Comparison of ENCODE assay signal across 8 mouse cellular contexts in the genomic region with DNA sequence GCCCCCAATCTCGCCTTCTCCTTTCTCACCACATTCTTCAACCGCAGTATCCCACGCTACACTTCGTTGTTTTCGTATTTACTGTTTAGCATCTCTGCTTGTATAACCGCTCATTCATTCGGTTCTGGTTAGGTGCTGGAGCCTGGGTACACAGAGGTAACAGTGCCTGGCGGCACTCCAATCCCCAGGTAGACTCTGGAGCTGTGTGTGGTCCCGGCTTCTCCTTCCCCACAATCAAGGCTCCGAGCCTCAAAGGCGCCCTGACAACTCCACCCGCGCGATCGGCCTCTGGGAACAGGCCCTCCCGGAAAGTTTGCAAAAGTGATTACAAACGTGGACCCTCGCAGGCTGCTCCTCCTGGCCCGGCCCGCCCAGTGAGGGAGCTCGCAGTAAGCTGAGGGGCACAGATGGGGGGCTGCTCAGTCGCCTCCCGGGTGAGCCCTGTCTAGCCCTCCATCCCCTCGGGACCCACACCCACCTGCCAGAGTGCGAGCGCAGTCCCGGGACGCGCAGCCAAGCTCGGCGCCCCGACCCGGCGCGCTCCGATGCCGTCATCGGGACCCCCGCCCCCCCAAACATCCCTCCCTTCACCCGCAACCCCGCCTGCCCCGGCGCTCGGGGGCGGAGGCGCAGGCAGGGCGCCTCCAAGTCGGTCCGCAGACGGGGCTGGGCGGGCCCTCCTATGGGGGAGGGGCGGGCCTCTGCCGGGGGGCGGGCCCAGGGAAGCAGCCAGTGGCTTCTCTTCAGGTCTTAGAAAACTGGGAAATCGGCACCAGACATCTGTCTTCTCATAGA. TPM values are rescaled to one million over a fixed set of nuclear protein-coding genes. Genes with fewer than 3 reads are reported as not detected.
DNase-seq lines count a peak whose midpoint lies in the region; ATAC-seq and TF ChIP-seq lines count a peak whose summit lies in the region.

A gene (minus strand): TSS at position 534 of the 795 bp plus-strand sequence.

- peaks cover 18% of the 10 kb centered on the region; the same call in 1 of the 2 replicates for H3K27me3 ChIP-seq in hindbrain, embryonic 14.5 days (ENCODE audit: control insufficient read depth, insufficient read depth, low read length)
- peaks cover 4% of the 10 kb centered on the region; the same call in 1 of the 2 replicates for H3K27me3 ChIP-seq in limb, embryonic 14.5 days (ENCODE audit: control insufficient read depth, insufficient read depth, low read length)
- peaks cover 3% of the 10 kb centered on the region; the same call in 1 of the 2 replicates for H3K27me3 ChIP-seq in midbrain, embryonic 14.5 days (ENCODE audit: control insufficient read depth, insufficient read depth, low read length)
- H3K27me3 ChIP-seq in stomach, embryonic 16.5 days (ENCODE audit: control insufficient read depth, insufficient read depth, low read length), result peaks cover 5% of the 10 kb centered on the region

- peak within 1 kb of the TSS; percentile 74 for H3K4me3 ChIP-seq in bone marrow macrophage, adult 2 months (ENCODE audit: insufficient read depth, low read length)
- peak within 1 kb of the TSS; percentile 62 for H3K4me3 ChIP-seq in hindbrain, embryonic 14.5 days (replicated peaks; ENCODE audit: low read length)
- H3K4me3 ChIP-seq in limb, embryonic 14.5 days (replicated peaks; ENCODE audit: low read length), result peak within 1 kb of the TSS; percentile 81
- peak within 1 kb of the TSS; percentile 55 for H3K4me3 ChIP-seq in midbrain, embryonic 14.5 days (replicated peaks; ENCODE audit: low read depth, low read length)
- peak within 1 kb of the TSS; percentile 62 for H3K4me3 ChIP-seq in stomach, embryonic 16.5 days (replicated peaks; ENCODE audit: low read length)

- TF ChIP-seq POLR2A in bone marrow macrophage, adult 2 months (IDR thresholded peaks at IDR 0.05; ENCODE audit: borderline replicate concordance, low read depth, low read length), result no peak
- TF ChIP-seq POLR2A in limb, embryonic 14.5 days (IDR thresholded peaks at IDR 0.05; ENCODE audit: borderline replicate concordance, extremely low read depth, insufficient read depth, insufficient read length), result peak; percentile 77; the same call in 1 of the 2 replicates

- no peak for TF ChIP-seq CTCF in bone marrow macrophage, adult 2 months (IDR thresholded peaks at IDR 0.05; ENCODE audit: low read depth, low read length)

- peaks cover 3% of the 10 kb centered on the region; the same call in 1 of the 2 replicates for H3K4me1 ChIP-seq in bone marrow macrophage, adult 2 months (ENCODE audit: control insufficient read depth, insufficient read depth, low read length)
- H3K4me1 ChIP-seq in hindbrain, embryonic 14.5 days (replicated peaks; ENCODE audit: control insufficient read depth, insufficient read depth, low read length), result peaks cover 13% of the 10 kb centered on the region; the same call in 1 of the 2 replicates
- H3K4me1 ChIP-seq in limb, embryonic 14.5 days (ENCODE audit: control insufficient read depth, insufficient read depth, low read length), result peaks cover 5% of the 10 kb centered on the region
- peaks cover 16% of the 10 kb centered on the region for H3K4me1 ChIP-seq in midbrain, embryonic 14.5 days (ENCODE audit: control insufficient read depth, insufficient read depth, low read length)
- peaks cover 6% of the 10 kb centered on the region; the same call in 1 of the 2 replicates for H3K4me1 ChIP-seq in stomach, embryonic 16.5 days (ENCODE audit: control insufficient read depth, insufficient read depth, low read length)

- H3K9me3 ChIP-seq in hindbrain, embryonic 14.5 days (ENCODE audit: control insufficient read depth, low read length), result no peaks in the 10 kb centered on the region
- H3K9me3 ChIP-seq in limb, embryonic 14.5 days (ENCODE audit: control insufficient read depth, low read length), result no peaks in the 10 kb centered on the region
- no peaks in the 10 kb centered on the region for H3K9me3 ChIP-seq in midbrain, embryonic 14.5 days (ENCODE audit: control insufficient read depth, low read length)
- no peaks in the 10 kb centered on the region for H3K9me3 ChIP-seq in stomach, embryonic 16.5 days (replicated peaks; ENCODE audit: control insufficient read depth, low read length)

- no peaks in the 10 kb centered on the region for H3K36me3 ChIP-seq in hindbrain, embryonic 14.5 days (replicated peaks; ENCODE audit: control insufficient read depth, insufficient read depth)
- peaks cover 9% of the 10 kb centered on the region; the same call in 1 of the 2 replicates for H3K36me3 ChIP-seq in limb, embryonic 14.5 days (ENCODE audit: control insufficient read depth, insufficient read depth, low read length)
- H3K36me3 ChIP-seq in midbrain, embryonic 14.5 days (ENCODE audit: control insufficient read depth, insufficient read depth, low read length), result no peaks in the 10 kb centered on the region
- no peaks in the 10 kb centered on the region for H3K36me3 ChIP-seq in stomach, embryonic 16.5 days (ENCODE audit: control insufficient read depth, insufficient read depth, low read length)

- peak; percentile 83 for ATAC-seq in hindbrain, embryonic 14.5 days (ENCODE audit: low FRiP score)
- peak; percentile 96 for ATAC-seq in limb, embryonic 14.5 days (ENCODE audit: low FRiP score, low read depth)
- ATAC-seq in midbrain, embryonic 14.5 days (ENCODE audit: low FRiP score, low TSS enrichment), result peak; percentile 87
- ATAC-seq in stomach, embryonic 16.5 days (ENCODE audit: insufficient read depth, low FRiP score), result peak; percentile 96

- DNase-seq in layer of hippocampus, adult 9-11 months, result peak; percentile 38
- DNase-seq in layer of hippocampus, adult 8-10 months (ENCODE audit: low spot score in 2 of 2), result no peak
- DNase-seq in gastrocnemius, adult 18-20 months (ENCODE audit: low spot score), result peak; percentile 65
- peak; percentile 72 for DNase-seq in hindbrain, embryonic 14.5 days (ENCODE audit: low spot score)
- DNase-seq in limb, embryonic 14.5 days (ENCODE audit: low spot score), result peak; percentile 84
- DNase-seq in midbrain, embryonic 14.5 days, result peak; percentile 86

- H3K27ac ChIP-seq in bone marrow macrophage, adult 2 months (ENCODE audit: insufficient read depth, low read depth, low read length), result no peak within 1 kb of the TSS
- no peak within 1 kb of the TSS for H3K27ac ChIP-seq in hindbrain, embryonic 14.5 days
- no peak within 1 kb of the TSS for H3K27ac ChIP-seq in limb, embryonic 14.5 days (replicated peaks; ENCODE audit: low read depth, low read length)
- no peak within 1 kb of the TSS; the same call in 1 of the 2 replicates for H3K27ac ChIP-seq in midbrain, embryonic 14.5 days (replicated peaks; ENCODE audit: low read depth, low read length)
- H3K27ac ChIP-seq in stomach, embryonic 16.5 days (ENCODE audit: low read length), result no peak within 1 kb of the TSS

- H3K9ac ChIP-seq in hindbrain, embryonic 14.5 days, result peak within 1 kb of the TSS; percentile 58
- H3K9ac ChIP-seq in limb, embryonic 14.5 days (ENCODE audit: low read depth, low read length, severe bottlenecking), result peak within 1 kb of the TSS; percentile 82
- peak within 1 kb of the TSS; percentile 60 for H3K9ac ChIP-seq in midbrain, embryonic 14.5 days (replicated peaks; ENCODE audit: low read length)
- peak within 1 kb of the TSS; percentile 70 for H3K9ac ChIP-seq in stomach, embryonic 16.5 days (ENCODE audit: low read length)

- peak within 1 kb of the TSS; percentile 94 for H3K4me2 ChIP-seq in hindbrain, embryonic 14.5 days (replicated peaks)
- peak within 1 kb of the TSS; percentile 76 for H3K4me2 ChIP-seq in limb, embryonic 14.5 days (replicated peaks; ENCODE audit: low read depth, low read length, severe bottlenecking)
- H3K4me2 ChIP-seq in midbrain, embryonic 14.5 days (ENCODE audit: low read length), result peak within 1 kb of the TSS; percentile 90
- H3K4me2 ChIP-seq in stomach, embryonic 16.5 days (ENCODE audit: low read depth, low read length), result peak within 1 kb of the TSS; percentile 81

- under 1% methylated on average over 53 of the region's 55 CpGs for whole genome bisulfite sequencing in hindbrain, embryonic 14.5 days
- 0% methylated on average over 36 of the region's 55 CpGs for WGBS in limb, embryonic 14.5 days
- under 1% methylated on average over 52 of the region's 55 CpGs for WGBS in midbrain, embryonic 14.5 days
- under 1% methylated on average over 52 of the region's 55 CpGs for WGBS in stomach, embryonic 16.5 days

RNA-seq across cellular contexts. Expression of the gene that starts here (rescaled TPM):
- 1 to 10 TPM; 1.3 to 2.7 (median 1.9) TPM for total RNA-seq in layer of hippocampus, adult 8-10 months (2022)
- 0.60 and 0.71 TPM in 2 replicates for polyA plus RNA-seq in bone marrow macrophage, adult 2 months (2012; ENCODE audit: insufficient read depth, insufficient read length, missing spikeins)
- under 1 TPM; 0.27 to 0.40 TPM for total RNA-seq in gastrocnemius, adult 18-20 months (2021)
- polyA plus RNA-seq in hindbrain, embryonic 14.5 days (2014; fragmentation: Nextera tagmentation; extraction: Ambion mirVana), result 1.8 and 2.0 TPM in 2 replicates
- 14.6 and 14.9 TPM in 2 replicates for polyA plus RNA-seq in limb, embryonic 14.5 days (2012; rRNA removed)
- 7.2 and 8.2 TPM in 2 replicates for polyA plus RNA-seq in limb, embryonic 14.5 days (2014; fragmentation: Nextera tagmentation; extraction: Ambion mirVana)
- 1.8 and 2.4 TPM in 2 replicates for polyA plus RNA-seq in midbrain, embryonic 14.5 days (2014; fragmentation: Nextera tagmentation; extraction: Ambion mirVana)
- 2.1 and 2.9 TPM in 2 replicates for polyA plus RNA-seq in stomach, embryonic 16.5 days (2015; fragmentation: Nextera tagmentation; extraction: Ambion mirVana)

Comparison
In these comparisons a context has a peak if more than half of its experiments do, and no peak if none do; other contexts are left out.
1. DNase-seq: peak in layer of hippocampus, adult 9-11 months (single experiment), hindbrain, embryonic 14.5 days (single experiment), limb, embryonic 14.5 days (single experiment) and midbrain, embryonic 14.5 days (single experiment); none in layer of hippocampus, adult 8-10 months (0 of 2).
2. Peak in DNase-seq in gastrocnemius, adult 18-20 months; RNA of the gene not detected or under 1 TPM.
3. Peak in every context shown above with its lines, with median percentiles within 50 percentile points of each other: H3K4me3 ChIP-seq, ATAC-seq, H3K4me2 ChIP-seq and H3K9ac ChIP-seq.